Comparison of ENCODE assay signal across 9 mouse cellular contexts in the genomic region with DNA sequence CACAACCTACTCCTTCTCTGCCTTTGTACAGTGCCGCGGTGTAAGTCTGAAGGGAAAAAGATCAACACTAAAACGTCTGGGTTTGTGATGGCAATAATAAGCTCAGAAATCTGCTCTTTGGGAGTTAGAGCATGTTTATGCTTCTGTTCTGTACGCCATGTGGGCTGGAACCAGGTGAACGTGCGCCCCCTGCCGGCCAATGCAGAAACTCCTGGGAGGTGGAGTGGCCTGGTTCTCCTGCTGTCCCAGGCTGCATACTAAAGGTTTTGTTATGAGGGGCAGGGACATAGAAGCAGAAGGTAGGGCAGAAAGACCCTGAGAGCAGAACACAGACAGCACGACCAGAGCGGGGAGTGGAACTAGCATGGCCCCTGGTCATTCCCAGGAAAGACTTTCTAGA. TPM values are rescaled to one million over a fixed set of nuclear protein-coding genes. Genes with fewer than 3 reads are reported as not detected.
DNase-seq lines count a peak whose midpoint lies in the region; ATAC-seq and TF ChIP-seq lines count a peak whose summit lies in the region.
"Had no signal": no experiment of that assay in that cellular context is flagged by ENCODE, and none has a peak within 500 bp of the region (broad histone marks: within the 10 kb centered on the region; RNA-seq: fewer than 3 reads in every experiment).

No protein-coding gene starts in this region.

- H3K4me2 ChIP-seq in forebrain, embryonic 15.5 days (replicated peaks), result no peak overlapping the region
- H3K4me2 ChIP-seq: liver, embryonic 15.5 days had no signal

- H3K9me3 ChIP-seq in G1E (replicated peaks), result no peaks in the 10 kb centered on the region
- no peaks in the 10 kb centered on the region for H3K9me3 ChIP-seq in forebrain, embryonic 15.5 days
- H3K9me3 ChIP-seq: liver, embryonic 15.5 days had no signal

- intact Hi-C loops in heart, postnatal 25 days (cut with DNase I), result loop anchor here (1.0 to 2.0 kb wide), 3 partner anchors 26 to 163 kb away; no protein-coding TSS in a partner anchor

- TF ChIP-seq CTCF in G1E (IDR thresholded peaks at IDR 0.05; ENCODE audit: low read depth, low read length), result peak; percentile 63

- no peak overlapping the region for H3K27ac ChIP-seq in forebrain, embryonic 15.5 days (replicated peaks)
- H3K27ac ChIP-seq: liver, embryonic 15.5 days had no signal

- no peak overlapping the region for H3K9ac ChIP-seq in forebrain, embryonic 15.5 days (replicated peaks)
- H3K9ac ChIP-seq: liver, embryonic 15.5 days had no signal

- peak; percentile 49; the same call in 1 of the 2 replicates for ATAC-seq in G1E (ENCODE audit: extremely low read depth, insufficient number of reproducible peaks, low FRiP score, poor library complexity, severe bottlenecking)
- ATAC-seq in forebrain, embryonic 15.5 days (replicated peaks), result peak; percentile 89

- peak; percentile 17 for DNase-seq in G1E (ENCODE audit: low spot score)
- DNase-seq in cerebellum, adult 11-12 months, result peak; percentile 44
- DNase-seq in heart, postnatal 25 days (ENCODE audit: low spot score), result peak; percentile 34
- peak; percentile 62 to 85 for DNase-seq in layer of hippocampus, adult 18-20 months (ENCODE audit: low spot score in 2 of 2)
- DNase-seq in lung, adult 18-20 months, result peak; percentile 53 to 65
- peak; percentile 43 for DNase-seq in ovary, adult 18-20 months (ENCODE audit: low spot score)
- peak; percentile 4 to 14 for DNase-seq in thymus, adult 18-20 months

- no peak overlapping the region for H3K4me3 ChIP-seq in G1E (ENCODE audit: low read depth, low read length)
- no peak overlapping the region for H3K4me3 ChIP-seq in forebrain, embryonic 15.5 days
- H3K4me3 ChIP-seq: liver, embryonic 15.5 days had no signal

- H3K36me3 ChIP-seq in G1E (replicated peaks), result no peaks in the 10 kb centered on the region
- H3K36me3 ChIP-seq in forebrain, embryonic 15.5 days, result no peaks in the 10 kb centered on the region
- H3K36me3 ChIP-seq: liver, embryonic 15.5 days had no signal

- no peaks in the 10 kb centered on the region for H3K27me3 ChIP-seq in G1E (ENCODE audit: insufficient read depth, low read length)
- no peaks in the 10 kb centered on the region for H3K27me3 ChIP-seq in forebrain, embryonic 15.5 days
- H3K27me3 ChIP-seq: liver, embryonic 15.5 days had no signal

- no peaks in the 10 kb centered on the region for H3K4me1 ChIP-seq in G1E (ENCODE audit: insufficient read depth, low read depth, low read length)
- no peaks in the 10 kb centered on the region for H3K4me1 ChIP-seq in forebrain, embryonic 15.5 days
- H3K4me1 ChIP-seq: liver, embryonic 15.5 days had no signal

- 7% methylated on average over 9 of the region's 9 CpGs for WGBS in forebrain, embryonic 15.5 days

RNA-seq across cellular contexts. Expression of a gene that starts 10.2 kb away (rescaled TPM):
- total RNA-seq in G1E (2014; fragmentation: Nextera tagmentation) (not detected in 2 replicates), G1E (2017) (not detected in 2 replicates)
- not detected in 2 replicates for polyA plus RNA-seq in G1E (2012)
- not detected in 2 replicates for polyA plus RNA-seq in forebrain, embryonic 15.5 days (2015; fragmentation: Nextera tagmentation; extraction: Ambion mirVana)
- total RNA-seq in heart, postnatal 25 days (2021), result not detected
- not detected for total RNA-seq in layer of hippocampus, adult 18-20 months (2021)
- polyA plus RNA-seq: liver, embryonic 15.5 days had no signal

Comparison
In these comparisons a context has a peak if more than half of its experiments do, and no peak if none do; other contexts are left out.
1. DNase-seq: peak in every context shown above with its lines; median percentile 74 in layer of hippocampus, adult 18-20 months; 59 in lung, adult 18-20 months; 44 in cerebellum, adult 11-12 months; 43 in ovary, adult 18-20 months; 34 in heart, postnatal 25 days; 17 in G1E; 9 in thymus, adult 18-20 months.